Mouse (Mus musculus) limb, embryonic 14.5 days (tissue): ENCODE measurements around the gene Six5. TPM values are rescaled to one million over a fixed set of nuclear protein-coding genes. Genes with fewer than 3 reads are reported as not detected.

Experiments
- ATAC-seq: fragments of 200-750 bp; cut with Nextera tagmentation; 2 replicates; pipeline ENCODE4 v1.8.0; 2017; ENCODE audit warnings: low read depth, moderate number of reproducible peaks, moderate TSS enrichment; ENCODE audit not compliant: low FRiP score
- DNase-seq: peaks from one replicate; pipeline ENCODE4 v3.0.0-alpha.2; 2015; ENCODE audit warnings: low spot score
- H3K27ac ChIP-seq: fragments of 300-500 bp; sonication (generic); replicated peaks from 2 replicates; pipeline ENCODE4 v1.5.1; 2014; ENCODE audit warnings: low read depth, mild to moderate bottlenecking, low read length, moderate library complexity, mixed read lengths
- H3K27me3 ChIP-seq: fragments of 300-500 bp; sonication (generic); 2 replicates; pipeline ENCODE4 v1.6.1; 2014; ENCODE audit warnings: low read length, mixed read lengths; ENCODE audit not compliant: control insufficient read depth, insufficient read depth
- H3K36me3 ChIP-seq: fragments of 300-500 bp; sonication (generic); 2 replicates; pipeline ENCODE4 v1.6.1; 2014; ENCODE audit warnings: mild to moderate bottlenecking, low read length, moderate library complexity, mixed read lengths; ENCODE audit not compliant: control insufficient read depth, insufficient read depth
- H3K4me1 ChIP-seq: fragments of 300-500 bp; sonication (generic); 2 replicates; pipeline ENCODE4 v1.6.1; 2014; ENCODE audit warnings: antibody characterized with exemption, low read length, mixed read lengths; ENCODE audit not compliant: control insufficient read depth, insufficient read depth
- H3K4me2 ChIP-seq: fragments of 300-500 bp; sonication (generic); replicated peaks from 2 replicates; pipeline ENCODE4 v1.6.1; 2014; ENCODE audit warnings: low read depth, mild to moderate bottlenecking, low read length, moderate library complexity; ENCODE audit not compliant: severe bottlenecking
- H3K4me3 ChIP-seq: fragments of 300-500 bp; sonication (generic); replicated peaks from 2 replicates; pipeline ENCODE4 v1.5.1; 2014; ENCODE audit warnings: low read length
- H3K9ac ChIP-seq: fragments of 300-500 bp; sonication (generic); 2 replicates; pipeline ENCODE4 v1.6.1; 2014; ENCODE audit warnings: mild to moderate bottlenecking, low read depth, low read length, moderate library complexity; ENCODE audit not compliant: severe bottlenecking
- H3K9me3 ChIP-seq: fragments of 300-500 bp; sonication (generic); 2 replicates; pipeline ENCODE4 v1.6.1; 2016; ENCODE audit warnings: low read length; ENCODE audit not compliant: control insufficient read depth
- POLR2A ChIP-seq: fragments of 200-500 bp; IDR thresholded peaks from 2 replicates; pipeline ENCODE4 v1.8.0; 2012; ENCODE audit warnings: inconsistent platforms, mild to moderate bottlenecking, moderate library complexity, borderline replicate concordance; ENCODE audit not compliant: insufficient read depth, insufficient read length; ENCODE audit errors: extremely low read depth
- WGBS: fragments of 180-500 bp; shearing (Covaris S2); extraction: QIAGEN DNeasy Blood & Tissue Kit; methylation state at CpG from one replicate; pipeline ENCODE4 v1.1.7; 2014; 5-methylcytosine and 5-hydroxymethylcytosine counted together
- polyA plus RNA-seq, 2 experiments: library from polyadenylated mRNA; depleted of rRNA in 1 of 2; stranded (reverse) in 1 of 2; unstranded in 1 of 2; fragments of >200 nt; fragmentation: Nextera tagmentation in 1 of 2; extraction: Ambion mirVana in 1 of 2; gene quantifications; 2 replicates each; pipeline versions ENCODE4 v1.2.1 to v1.2.3; 2012 to 2014

The Six5 gene
- polyA plus RNA-seq, 2 experiments: 19.1 to 103 TPM

DNA sequence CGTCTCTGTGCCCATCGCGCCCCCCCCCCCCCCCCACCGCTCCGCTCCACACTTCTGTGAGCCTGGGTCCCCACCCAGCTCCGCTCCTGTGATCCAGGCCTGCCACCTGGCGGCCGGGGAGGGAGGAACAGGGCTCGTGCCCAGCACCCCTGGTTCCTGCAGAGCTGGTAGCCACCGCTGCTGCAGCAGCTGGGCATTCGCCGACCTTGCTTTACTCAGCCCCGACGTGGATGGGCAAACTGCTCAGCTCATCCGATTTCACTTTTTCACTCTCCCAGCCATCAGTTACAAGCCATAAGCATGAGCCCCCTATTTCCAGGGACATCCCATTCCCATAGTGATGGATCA lies 1.2 kb upstream of the Six5 start:
- H3K27ac ChIP-seq: peak overlapping the region; percentile 98
- peaks cover 37% of the 10 kb centered on the region for H3K4me1 ChIP-seq
- TF ChIP-seq POLR2A: no peak
- no peaks in the 10 kb centered on the region for H3K9me3 ChIP-seq
- H3K27me3 ChIP-seq: no peaks in the 10 kb centered on the region
- peak overlapping the region; percentile 84 for H3K4me2 ChIP-seq
- peaks cover 38% of the 10 kb centered on the region for H3K36me3 ChIP-seq
- peak overlapping the region; percentile 79 for H3K4me3 ChIP-seq
- peak overlapping the region; percentile 54 for H3K9ac ChIP-seq
- DNase-seq (peak; percentile 72), ATAC-seq (peak; percentile 34)
- WGBS: 0% methylated on average over 11 of the region's 15 CpGs

DNA sequence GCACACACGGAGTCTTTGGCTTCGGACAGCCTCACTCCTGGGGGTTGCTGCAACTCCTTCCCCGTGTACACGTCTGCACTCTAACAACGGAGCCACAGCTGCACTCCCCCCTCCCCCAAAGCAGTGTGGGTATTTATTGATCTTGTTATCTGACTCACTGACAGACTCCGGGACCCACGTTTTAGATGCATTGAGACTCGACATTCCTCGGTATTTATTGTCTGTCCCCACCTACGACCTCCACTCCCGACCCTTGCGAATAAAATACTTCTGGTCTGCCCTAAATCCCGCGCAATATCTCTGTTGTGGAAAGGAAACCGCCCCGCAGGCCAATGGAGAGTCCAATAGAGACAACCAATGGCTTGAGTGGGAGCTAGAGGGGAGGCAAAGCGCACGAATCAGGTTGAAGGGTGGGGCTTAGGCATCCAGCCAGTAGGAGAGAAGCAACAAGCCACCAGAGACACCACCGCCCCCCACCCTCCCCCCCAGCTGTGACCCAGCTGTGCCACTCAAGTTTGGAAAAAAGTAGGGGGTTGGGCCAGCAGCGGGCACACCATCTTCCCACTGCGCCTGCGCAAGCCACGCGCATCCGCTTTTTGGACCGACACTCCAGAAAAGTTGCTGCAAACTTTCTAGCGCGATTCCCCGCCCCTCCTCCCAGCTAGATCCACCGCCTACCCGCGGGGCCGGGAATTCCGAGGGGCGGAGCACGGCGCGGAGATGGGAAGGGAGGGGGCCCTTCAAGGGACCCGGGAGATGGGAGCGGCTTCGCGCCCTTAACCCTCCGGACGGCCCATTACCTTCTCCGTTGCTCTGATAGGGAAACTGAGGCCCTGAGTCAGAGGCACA lies 633 bp upstream of the Six5 start:
- Histone ChIP-seq H3K27me3 (no peaks in the 10 kb centered on the region), H3K27ac (peak overlapping the region; percentile 98), H3K4me2 (peak overlapping the region; percentile 84), H3K36me3 (peaks cover 38% of the 10 kb centered on the region), H3K4me3 (peak overlapping the region; percentile 79), H3K9ac (peak overlapping the region; percentile 94), H3K9me3 (no peaks in the 10 kb centered on the region), H3K4me1 (peaks cover 37% of the 10 kb centered on the region)
- ATAC-seq (peak; percentile 85), DNase-seq (peak; percentile 98)
- peak; percentile 85; the same call in 1 of the 2 replicates for TF ChIP-seq POLR2A
- 1% methylated on average over 42 of the region's 45 CpGs for WGBS

DNA sequence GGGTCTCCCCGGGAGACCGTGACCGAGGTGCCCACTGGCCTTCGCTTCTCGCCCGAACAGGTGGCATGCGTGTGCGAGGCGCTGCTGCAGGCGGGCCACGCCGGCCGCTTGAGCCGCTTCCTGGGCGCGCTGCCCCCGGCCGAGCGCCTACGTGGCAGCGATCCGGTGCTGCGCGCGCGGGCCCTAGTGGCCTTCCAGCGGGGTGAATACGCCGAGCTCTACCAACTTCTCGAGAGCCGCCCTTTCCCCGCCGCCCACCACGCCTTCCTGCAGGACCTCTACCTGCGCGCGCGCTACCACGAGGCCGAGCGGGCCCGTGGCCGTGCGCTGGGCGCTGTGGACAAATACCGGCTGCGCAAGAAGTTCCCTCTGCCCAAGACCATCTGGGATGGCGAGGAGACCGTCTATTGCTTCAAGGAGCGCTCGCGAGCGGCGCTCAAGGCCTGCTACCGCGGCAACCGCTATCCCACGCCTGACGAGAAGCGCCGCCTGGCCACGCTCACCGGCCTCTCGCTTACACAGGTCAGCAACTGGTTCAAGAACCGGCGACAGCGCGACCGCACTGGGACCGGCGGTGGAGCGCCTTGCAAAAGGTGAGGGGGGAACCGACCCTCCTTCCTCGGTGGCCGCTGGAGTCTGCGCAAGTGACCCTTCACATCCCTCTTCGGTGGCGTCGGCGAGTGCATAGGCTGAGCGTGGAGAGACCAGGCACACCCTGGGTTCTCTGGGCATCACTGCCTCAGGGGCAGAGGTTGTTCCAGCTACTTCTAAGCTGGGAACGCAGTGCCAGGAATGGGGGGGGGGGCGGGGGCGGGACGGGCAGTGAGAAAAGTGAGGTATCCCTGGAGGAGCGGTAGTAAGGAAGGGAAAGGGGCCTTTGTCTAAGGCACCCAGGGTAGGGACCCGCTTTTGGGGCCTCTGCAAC lies 694 bp downstream of the Six5 start:
- peaks cover 37% of the 10 kb centered on the region for H3K4me1 ChIP-seq
- H3K4me2 ChIP-seq: peak overlapping the region; percentile 84
- peak overlapping the region; percentile 79 for H3K4me3 ChIP-seq
- DNase-seq (peak; percentile 47), ATAC-seq (no peak)
- TF ChIP-seq POLR2A: no peak
- no peaks in the 10 kb centered on the region for H3K27me3 ChIP-seq
- peak overlapping the region; percentile 98 for H3K27ac ChIP-seq
- H3K9ac ChIP-seq: peak overlapping the region; percentile 94
- H3K9me3 ChIP-seq: no peaks in the 10 kb centered on the region
- WGBS: 0% methylated on average over 47 of the region's 87 CpGs
- peaks cover 31% of the 10 kb centered on the region for H3K36me3 ChIP-seq

DNA sequence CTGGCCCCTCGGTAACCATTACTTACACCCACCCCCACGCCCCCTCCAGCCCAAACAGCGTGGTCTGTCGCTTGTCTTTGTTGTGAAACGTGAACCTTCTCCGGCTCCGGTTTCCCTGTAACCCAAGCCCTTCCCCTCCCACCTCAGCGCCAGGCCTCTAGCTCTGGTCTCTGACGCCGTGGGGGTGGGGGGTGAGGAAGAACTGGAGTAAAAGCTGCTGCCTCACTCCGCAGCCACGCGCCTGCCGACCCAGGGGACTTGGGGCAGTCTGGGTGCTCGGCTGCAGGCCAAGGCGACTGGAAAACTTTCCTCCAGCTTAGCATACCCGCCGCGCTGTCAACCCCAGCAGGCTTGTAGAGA lies 1.3 kb downstream of the Six5 start:
- ATAC-seq (peak; percentile 17), DNase-seq (peak; percentile 83)
- WGBS: 0% methylated on average over 18 of the region's 19 CpGs
- no peak for TF ChIP-seq POLR2A
- Histone ChIP-seq H3K4me2 (peak overlapping the region; percentile 84), H3K27me3 (no peaks in the 10 kb centered on the region), H3K4me1 (peaks cover 37% of the 10 kb centered on the region), H3K9me3 (no peaks in the 10 kb centered on the region), H3K27ac (peak overlapping the region; percentile 98), H3K9ac (peak overlapping the region; percentile 94), H3K4me3 (peak overlapping the region; percentile 79), H3K36me3 (peaks cover 25% of the 10 kb centered on the region)

DNA sequence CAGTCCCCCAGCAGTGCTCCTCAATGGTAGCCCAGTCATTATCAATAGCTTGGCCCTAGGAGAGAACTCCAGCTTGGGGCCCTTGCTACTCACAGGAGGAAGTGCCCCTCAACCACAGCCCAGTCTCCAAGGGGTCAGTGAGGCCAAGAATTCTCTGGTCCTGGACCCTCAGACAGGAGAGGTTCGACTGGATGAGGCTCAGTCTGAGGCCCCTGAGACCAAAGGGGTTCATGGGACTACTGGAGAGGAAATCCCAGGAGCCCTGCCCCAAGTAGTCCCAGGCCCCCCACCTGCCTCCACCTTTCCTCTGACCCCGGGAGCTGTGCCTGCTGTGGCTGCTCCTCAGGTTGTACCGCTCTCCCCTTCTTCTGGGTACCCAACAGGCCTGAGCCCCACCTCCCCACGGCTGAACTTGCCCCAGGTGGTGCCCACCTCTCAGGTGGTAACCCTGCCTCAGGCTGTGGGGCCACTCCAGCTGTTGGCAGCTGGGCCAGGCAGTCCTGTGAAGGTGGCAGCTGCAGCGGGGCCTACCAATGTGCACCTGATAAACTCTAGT lies 2.1 kb downstream of the Six5 start:
- ATAC-seq (no peak), DNase-seq (no peak)
- 54% methylated on average over 5 of the region's 5 CpGs for WGBS
- Histone ChIP-seq H3K9ac (peak overlapping the region; percentile 94), H3K4me3 (peak overlapping the region; percentile 79), H3K27ac (peak overlapping the region; percentile 98), H3K4me2 (peak overlapping the region; percentile 84), H3K27me3 (no peaks in the 10 kb centered on the region), H3K9me3 (no peaks in the 10 kb centered on the region), H3K4me1 (peaks cover 36% of the 10 kb centered on the region), H3K36me3 (peaks cover 19% of the 10 kb centered on the region)
- TF ChIP-seq POLR2A: no peak
